Mouse (Mus musculus) kidney, embryonic 14.5 days (tissue): ENCODE results near the gene Rab11b. TPM values are rescaled to one million over a fixed set of nuclear protein-coding genes. Genes with fewer than 3 reads are reported as not detected.

Experiments
- ATAC-seq: fragments of 200-750 bp; cut with Nextera tagmentation; 2 replicates; pipeline ENCODE4 v1.8.0; 2017; ENCODE audit warnings: moderate number of reproducible peaks, mild to moderate bottlenecking, moderate TSS enrichment, moderate library complexity; ENCODE audit not compliant: low FRiP score, low TSS enrichment
- H3K27ac ChIP-seq: fragments of 300-500 bp; sonication (generic); 2 replicates; pipeline ENCODE4 v1.5.1; 2014; ENCODE audit warnings: low read depth, mild to moderate bottlenecking, low read length, moderate library complexity, mixed read lengths
- H3K27me3 ChIP-seq: fragments of 300-500 bp; sonication (generic); 2 replicates; pipeline ENCODE4 v1.6.1; 2014; ENCODE audit warnings: mild to moderate bottlenecking, low read length; ENCODE audit not compliant: control insufficient read depth, insufficient read depth
- H3K36me3 ChIP-seq: fragments of 300-500 bp; sonication (generic); 2 replicates; pipeline ENCODE4 v1.6.1; 2014; ENCODE audit warnings: low read length, mixed read lengths; ENCODE audit not compliant: control insufficient read depth, insufficient read depth
- H3K4me1 ChIP-seq: fragments of 300-500 bp; sonication (generic); 2 replicates; pipeline ENCODE4 v1.6.1; 2014; ENCODE audit warnings: low read length, mixed read lengths; ENCODE audit not compliant: control insufficient read depth, insufficient read depth
- H3K4me2 ChIP-seq: fragments of 300-500 bp; sonication (generic); replicated peaks from 2 replicates; pipeline ENCODE4 v1.6.1; 2014; ENCODE audit warnings: low read depth, mild to moderate bottlenecking, low read length
- H3K4me3 ChIP-seq: fragments of 300-500 bp; sonication (generic); 2 replicates; pipeline ENCODE4 v1.5.1; 2014; ENCODE audit warnings: mild to moderate bottlenecking, low read length
- H3K9ac ChIP-seq: fragments of 300-500 bp; sonication (generic); 2 replicates; pipeline ENCODE4 v1.6.1; 2014; ENCODE audit warnings: low read depth, mild to moderate bottlenecking, low read length, moderate library complexity
- H3K9me3 ChIP-seq: fragments of 300-500 bp; sonication (generic); 2 replicates; pipeline ENCODE4 v1.6.1; 2016; ENCODE audit warnings: low read length; ENCODE audit not compliant: control insufficient read depth
- WGBS: fragments of 180-500 bp; shearing (Covaris S2); extraction: QIAGEN DNeasy Blood & Tissue Kit; methylation state at CpG from one replicate; pipeline ENCODE4 v1.1.7; 2014; 5-methylcytosine and 5-hydroxymethylcytosine counted together
- polyA plus RNA-seq: library from polyadenylated mRNA; unstranded; fragments of >200 nt; fragmentation: Nextera tagmentation; extraction: Ambion mirVana; gene quantifications from 2 replicates; pipeline ENCODE4 v1.2.1, GENCODE M21; 2014

The Rab11b gene
- polyA plus RNA-seq, 1 experiment from 2014 or later, result 269 TPM

DNA sequence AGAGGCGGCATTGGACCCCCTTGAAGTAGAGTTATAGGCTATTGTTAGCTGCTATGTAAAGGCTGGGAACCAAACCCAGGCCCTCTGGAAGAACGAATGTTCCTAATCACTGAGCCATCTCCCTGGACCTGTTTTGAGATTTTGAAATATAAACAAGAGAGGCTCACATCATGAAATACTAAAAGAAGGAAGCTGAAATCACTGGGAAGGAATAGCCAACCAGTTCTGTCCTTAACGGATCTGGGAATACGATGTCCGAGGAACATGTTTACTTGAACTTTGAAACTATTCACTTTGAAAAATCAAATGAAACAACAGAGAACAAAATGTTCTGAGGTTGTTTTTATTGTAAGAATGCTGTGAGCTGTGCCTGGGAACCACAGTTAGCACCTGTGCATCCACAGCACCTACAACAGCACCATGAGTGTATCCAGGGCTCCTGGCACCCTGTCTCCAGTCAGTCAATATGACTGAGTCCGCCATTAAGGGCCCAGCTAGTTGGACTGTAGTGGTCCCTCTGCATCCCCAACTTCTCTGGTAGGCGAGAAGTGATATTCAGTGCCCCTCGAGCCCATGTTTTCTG lies 14.3 kb upstream of the Rab11b start:
- no peaks in the 10 kb centered on the region for H3K27me3 ChIP-seq

DNA sequence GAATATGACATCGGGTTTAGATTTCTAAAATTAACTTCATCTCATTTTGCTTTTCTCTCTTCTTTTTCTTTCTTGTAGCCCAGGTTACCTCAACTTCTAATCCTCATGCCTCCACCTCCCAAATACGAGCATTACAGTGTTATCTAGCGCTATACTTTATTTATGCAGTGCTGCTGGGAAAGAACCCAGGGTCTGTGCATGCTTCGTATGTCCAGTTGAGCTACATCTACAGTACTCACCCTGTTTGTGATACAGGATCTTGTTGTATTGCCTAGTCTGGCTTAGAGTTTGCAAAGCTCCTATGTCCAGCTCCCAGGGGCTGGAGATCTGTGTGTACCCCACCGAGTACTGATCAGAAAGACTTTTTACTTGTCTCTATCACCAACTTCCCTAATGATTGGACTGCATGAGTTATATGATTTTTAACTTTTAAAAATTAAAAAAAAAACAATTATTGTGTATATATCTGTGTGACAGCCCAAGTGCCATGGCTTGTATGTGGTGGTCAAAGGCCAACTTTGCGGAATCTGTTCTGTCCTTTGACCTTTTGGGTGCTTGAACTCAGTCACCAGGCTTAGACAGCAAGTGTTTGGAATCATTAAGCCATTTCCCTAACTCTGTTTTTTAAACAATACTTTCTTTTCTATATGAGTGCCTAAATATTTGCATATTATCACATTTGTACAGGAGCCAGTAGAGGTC lies 13.7 kb upstream of the Rab11b start:
- peaks cover 7% of the 10 kb centered on the region for H3K4me1 ChIP-seq
- no peak overlapping the region for H3K4me3 ChIP-seq
- H3K36me3 ChIP-seq, result peaks cover 19% of the 10 kb centered on the region
- H3K9me3 ChIP-seq, result no peaks in the 10 kb centered on the region
- H3K4me2 ChIP-seq, result no peak overlapping the region
- ATAC-seq, result no peak
- H3K27ac ChIP-seq, result no peak overlapping the region
- no peaks in the 10 kb centered on the region for H3K27me3 ChIP-seq
- H3K9ac ChIP-seq, result no peak overlapping the region
- WGBS, result 91% methylated on average over 6 of the region's 6 CpGs

More for the DNA sequence above, 14.3 kb upstream of the Rab11b start:
- Histone ChIP-seq H3K4me2 (no peak overlapping the region), H3K9ac (no peak overlapping the region), H3K4me1 (peaks cover 7% of the 10 kb centered on the region), H3K27ac (no peak overlapping the region), H3K4me3 (no peak overlapping the region), H3K36me3 (peaks cover 19% of the 10 kb centered on the region), H3K9me3 (no peaks in the 10 kb centered on the region)
- 95% methylated on average over 8 of the region's 8 CpGs for WGBS
- no peak for ATAC-seq

DNA sequence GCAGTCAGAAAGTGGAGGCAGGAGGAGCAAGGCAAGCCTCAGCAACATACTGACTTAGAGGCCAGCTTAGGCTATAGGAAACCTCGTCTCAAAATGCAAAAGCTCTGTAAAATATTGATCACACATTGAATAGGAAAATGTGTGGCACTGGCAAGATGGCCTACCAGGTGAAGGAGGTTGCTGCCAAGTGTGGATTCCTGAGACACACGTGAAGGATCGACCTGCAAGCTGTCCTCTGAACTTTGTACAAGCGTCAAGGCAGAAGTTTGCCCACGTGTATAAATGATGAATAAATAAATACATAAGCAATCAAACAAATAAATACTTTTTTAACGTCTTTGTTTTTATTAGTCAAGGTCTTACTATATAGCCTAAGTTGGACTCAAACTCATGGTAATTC lies 13.1 kb upstream of the Rab11b start:
- ATAC-seq, result no peak
- Histone ChIP-seq H3K9me3 (no peaks in the 10 kb centered on the region), H3K4me2 (no peak overlapping the region), H3K27ac (no peak overlapping the region), H3K4me1 (peaks cover 2% of the 10 kb centered on the region; the same call in 1 of the 2 replicates), H3K9ac (no peak overlapping the region), H3K27me3 (no peaks in the 10 kb centered on the region), H3K4me3 (no peak overlapping the region), H3K36me3 (peaks cover 19% of the 10 kb centered on the region)
- WGBS, result 80% methylated on average over 6 of the region's 6 CpGs

DNA sequence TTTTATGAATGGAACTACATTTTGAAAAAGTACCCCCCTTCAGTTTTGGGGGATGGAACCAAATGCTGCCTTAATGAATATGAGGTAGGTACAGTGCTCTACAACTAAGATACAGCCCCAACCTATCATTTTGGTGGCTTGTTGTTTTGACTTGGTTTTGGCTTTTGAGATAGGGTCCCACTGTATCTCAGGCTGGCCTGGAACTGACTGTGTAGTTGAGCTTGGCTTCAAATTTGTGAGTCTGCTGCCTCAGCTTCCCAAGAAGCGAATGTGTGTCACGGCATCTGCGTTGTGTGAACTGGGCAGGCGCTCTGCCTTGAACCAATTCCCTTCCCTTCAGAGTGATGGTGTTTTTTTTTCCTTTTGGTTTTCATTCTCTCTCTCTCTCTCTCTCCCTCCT lies 11.3 kb upstream of the Rab11b start:
- 92% methylated on average over 4 of the region's 4 CpGs for WGBS
- Histone ChIP-seq H3K4me2 (no peak overlapping the region), H3K4me1 (no peaks in the 10 kb centered on the region), H3K27me3 (no peaks in the 10 kb centered on the region), H3K27ac (no peak overlapping the region), H3K4me3 (no peak overlapping the region), H3K9ac (no peak overlapping the region), H3K36me3 (peaks cover 6% of the 10 kb centered on the region), H3K9me3 (no peaks in the 10 kb centered on the region)
- no peak for ATAC-seq

DNA sequence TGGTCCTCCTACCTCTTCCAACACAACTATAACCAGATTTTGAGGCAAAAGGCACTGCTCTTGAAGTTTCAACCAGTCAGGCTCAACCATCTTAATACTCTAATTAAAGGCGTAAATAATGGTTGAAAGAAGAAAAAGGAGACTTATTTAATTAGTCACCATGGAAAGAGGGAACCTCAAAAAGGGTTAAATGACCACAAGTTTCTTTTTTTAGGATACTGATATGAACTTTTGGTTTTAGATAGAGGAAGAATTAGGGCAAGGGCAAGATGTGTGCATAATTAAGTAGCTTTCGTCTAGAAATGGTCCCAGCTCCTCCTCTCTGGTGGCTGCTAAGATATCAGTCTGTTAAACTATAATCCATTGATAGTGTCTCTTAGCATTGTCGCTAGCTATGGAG lies 6.1 kb upstream of the Rab11b start:
- 74% methylated on average over 3 of the region's 3 CpGs for WGBS
- H3K27ac ChIP-seq, result no peak overlapping the region
- H3K9me3 ChIP-seq, result no peaks in the 10 kb centered on the region
- H3K4me2 ChIP-seq, result no peak overlapping the region
- no peaks in the 10 kb centered on the region for H3K4me1 ChIP-seq
- H3K27me3 ChIP-seq, result no peaks in the 10 kb centered on the region
- no peak for ATAC-seq
- no peaks in the 10 kb centered on the region for H3K36me3 ChIP-seq
- no peak overlapping the region for H3K4me3 ChIP-seq
- no peak overlapping the region for H3K9ac ChIP-seq

DNA sequence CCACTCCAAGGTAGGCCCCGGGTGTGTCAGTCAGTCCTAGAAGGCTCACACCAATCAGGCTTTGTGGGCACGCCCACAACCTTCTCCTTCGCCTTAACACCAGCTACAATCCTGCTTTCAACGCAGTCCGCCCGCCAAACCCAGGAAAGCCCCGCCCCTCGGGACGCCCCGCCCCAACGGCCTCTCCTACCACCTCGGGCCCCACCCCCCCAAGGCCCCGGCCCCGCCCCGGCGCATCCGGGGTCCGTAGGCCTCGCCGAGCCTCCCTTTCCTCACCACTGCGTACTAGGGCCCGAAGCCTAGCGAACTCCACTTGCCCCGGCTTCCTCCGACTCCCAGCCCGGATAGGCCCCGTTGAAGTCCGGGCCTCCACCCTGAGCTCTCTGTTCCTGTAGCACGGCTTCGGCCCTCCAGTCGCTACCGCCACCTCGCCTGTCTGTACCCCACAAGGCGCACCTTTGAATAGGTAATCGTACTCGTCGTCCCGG lies 519 bp downstream of the Rab11b start:
- peak overlapping the region; percentile 71 for H3K4me3 ChIP-seq
- peak; percentile 91 for ATAC-seq
- no peaks in the 10 kb centered on the region for H3K27me3 ChIP-seq
- H3K27ac ChIP-seq, result peak overlapping the region; percentile 98
- peak overlapping the region; percentile 74 for H3K4me2 ChIP-seq
- H3K36me3 ChIP-seq, result peaks cover 4% of the 10 kb centered on the region; the same call in 1 of the 2 replicates
- peak overlapping the region; percentile 90 for H3K9ac ChIP-seq
- no peaks in the 10 kb centered on the region for H3K9me3 ChIP-seq
- under 1% methylated on average over 38 of the region's 38 CpGs for WGBS
- peaks cover 28% of the 10 kb centered on the region; the same call in 1 of the 2 replicates for H3K4me1 ChIP-seq

DNA sequence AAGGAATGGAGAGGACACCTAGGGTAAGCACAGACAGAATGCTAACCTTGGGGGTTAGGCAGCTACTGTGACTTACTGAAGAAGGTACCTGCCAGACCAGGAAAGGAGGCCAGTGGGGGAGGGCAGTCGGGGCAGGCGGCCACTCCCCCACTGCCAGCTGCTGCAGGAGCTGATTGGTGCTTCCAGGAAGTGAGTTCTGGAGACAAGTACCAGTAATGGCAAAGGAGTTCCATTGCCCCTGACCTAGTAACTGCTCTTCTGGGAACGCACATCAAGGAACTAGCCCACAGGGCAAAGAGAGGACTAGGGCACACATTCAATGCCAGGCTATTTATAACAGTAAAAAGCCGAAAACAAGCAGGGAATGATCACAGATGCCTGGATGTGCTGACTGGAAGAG lies 3.1 kb downstream of the Rab11b start:
- Histone ChIP-seq H3K36me3 (peaks cover 7% of the 10 kb centered on the region; the same call in 1 of the 2 replicates), H3K27ac (no peak overlapping the region), H3K27me3 (no peaks in the 10 kb centered on the region), H3K9ac (peak overlapping the region; percentile 24; the same call in 1 of the 2 replicates), H3K9me3 (no peaks in the 10 kb centered on the region), H3K4me1 (peaks cover 28% of the 10 kb centered on the region; the same call in 1 of the 2 replicates), H3K4me2 (no peak overlapping the region), H3K4me3 (no peak overlapping the region)
- 44% methylated on average over 4 of the region's 4 CpGs for WGBS
- no peak for ATAC-seq

DNA sequence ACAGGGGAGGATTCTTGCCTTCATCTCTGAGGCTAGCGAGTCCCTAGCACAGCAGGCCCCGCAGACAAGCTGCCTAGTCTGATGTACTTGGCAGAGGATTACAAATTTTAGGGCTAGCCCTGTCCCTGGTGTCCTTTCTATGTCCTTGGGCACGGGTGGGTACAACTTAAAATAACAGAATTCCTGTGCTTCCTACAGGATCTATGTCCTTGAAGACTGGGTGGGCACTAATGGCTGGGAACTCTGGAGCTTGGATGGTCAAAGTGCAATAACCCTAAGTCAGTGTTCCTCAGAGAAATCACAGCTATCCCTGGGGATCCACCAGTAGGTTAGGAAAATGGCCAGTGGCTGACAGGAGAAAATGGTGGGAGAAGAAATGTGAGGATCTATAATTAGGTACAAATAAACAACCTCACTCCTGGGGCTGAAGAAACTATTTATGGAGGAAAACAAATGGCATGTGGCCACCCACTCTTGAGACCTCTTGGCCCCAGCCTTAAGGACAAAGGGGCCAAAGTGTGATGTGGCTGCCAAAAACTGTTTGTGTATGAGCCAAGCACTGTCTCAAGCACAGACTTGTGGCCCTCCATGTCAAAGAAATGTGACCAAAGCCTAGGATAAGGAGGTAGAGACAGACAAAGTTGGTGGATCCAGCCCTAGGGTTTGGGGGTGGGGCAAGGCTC lies 4.1 kb downstream of the Rab11b start:
- Histone ChIP-seq H3K4me3 (no peak overlapping the region), H3K4me2 (no peak overlapping the region), H3K27ac (no peak overlapping the region), H3K4me1 (peaks cover 28% of the 10 kb centered on the region; the same call in 1 of the 2 replicates), H3K36me3 (peaks cover 11% of the 10 kb centered on the region; the same call in 1 of the 2 replicates), H3K9me3 (no peaks in the 10 kb centered on the region), H3K9ac (no peak overlapping the region), H3K27me3 (no peaks in the 10 kb centered on the region)
- ATAC-seq, result no peak
- 83% methylated on average over 3 of the region's 3 CpGs for WGBS
